Mouse (Mus musculus) ES-E14 (cell line): ENCODE measurements at regions not wholly inside any gene's neighbourhood (a gene's known extent, or its start where the extent isn't known, plus 50 kb on each side); places are given as distances from the start of the nearest gene placed in this dataset.

Source experiments
- DNase-seq: peaks from one replicate; pipeline ENCODE4 v3.0.0-alpha.2; 2013; ENCODE audit warnings: low read depth, low spot score
- H3K27ac ChIP-seq: 2 replicates; pipeline ENCODE4 v1.5.1; 2012; ENCODE audit warnings: low read depth, mild to moderate bottlenecking, low read length, moderate library complexity, mixed read lengths; ENCODE audit not compliant: poor library complexity, insufficient read depth, severe bottlenecking
- H3K36me3 ChIP-seq: 2 replicates; pipeline ENCODE4 v1.6.1; 2012; ENCODE audit warnings: mild to moderate bottlenecking, low read length, moderate library complexity, mixed read lengths; ENCODE audit not compliant: control insufficient read depth, poor library complexity, insufficient read depth, severe bottlenecking
- H3K4me1 ChIP-seq, 2 experiments: fragments of 150-350 bp in 1 of 2; sonication (generic) in 1 of 2; 2 replicates each; pipeline ENCODE4 v1.6.1; 2012; ENCODE audit warnings: low read length in 2 of 2, mild to moderate bottlenecking in 1 of 2, mixed read lengths in 1 of 2; ENCODE audit not compliant: control insufficient read depth in 2 of 2, insufficient read depth in 2 of 2, poor library complexity in 1 of 2
- H3K4me3 ChIP-seq, 2 experiments: fragments of 150-350 bp in 1 of 2; sonication (generic) in 1 of 2; 2 replicates each; pipeline ENCODE4 v1.5.1; 2012; ENCODE audit warnings: low read length in 2 of 2, low read depth in 1 of 2, mild to moderate bottlenecking in 1 of 2, mixed read lengths in 1 of 2; ENCODE audit not compliant: insufficient read depth in 1 of 2, poor library complexity in 1 of 2, severe bottlenecking in 1 of 2
- H3K9ac ChIP-seq: 2 replicates; pipeline ENCODE4 v1.6.1; 2012; ENCODE audit warnings: low read depth, mild to moderate bottlenecking, low read length, mixed read lengths; ENCODE audit not compliant: poor library complexity, insufficient read depth, severe bottlenecking
- H3K9me3 ChIP-seq: fragments of 150-350 bp; sonication (generic); 2 replicates; pipeline ENCODE4 v1.6.1; 2012; ENCODE audit warnings: low read depth, mild to moderate bottlenecking, low read length; ENCODE audit not compliant: control insufficient read depth, insufficient read depth
- CHD2 ChIP-seq: IDR thresholded peaks from 2 replicates; pipeline ENCODE4 v1.6.1; 2014; ENCODE audit warnings: mild to moderate bottlenecking, low read depth, low read length, inconsistent platforms
- HCFC1 ChIP-seq: IDR thresholded peaks from 2 replicates; pipeline ENCODE4 v1.6.1; 2012; ENCODE audit warnings: low read length, inconsistent platforms, borderline replicate concordance; ENCODE audit not compliant: insufficient read depth
- MAFK ChIP-seq: IDR thresholded peaks from 2 replicates; pipeline ENCODE4 v1.6.1; 2014; ENCODE audit warnings: mild to moderate bottlenecking, low read depth, low read length, inconsistent platforms; ENCODE audit not compliant: insufficient read depth
- ZC3H11A ChIP-seq: IDR thresholded peaks from 2 replicates; pipeline ENCODE4 v1.6.1; 2012; ENCODE audit warnings: low read depth, mild to moderate bottlenecking, inconsistent platforms, low read length, borderline replicate concordance
- ZNF384 ChIP-seq: IDR thresholded peaks from 2 replicates; pipeline ENCODE4 v1.6.1; 2012; ENCODE audit warnings: low read depth, low read length, inconsistent platforms
- in situ Hi-C, 2 experiments: fragments of 600-800 bp; cut with MboI; formaldehyde crosslinking; loops; one replicate each; pipeline ENCODE4 v1.15.1; 2025; ENCODE audit warnings: low sequenced_read_pairs in 2 of 2, inconsistent platforms in 1 of 2; ENCODE audit not compliant: unreplicated experiment in 2 of 2

- no peaks in the 10 kb centered on the region for H3K36me3 ChIP-seq
Observed at GRCm38 (mm10) chr10:91376683-91377082, 195.6 kb upstream of the Tmpo start.

DNA sequence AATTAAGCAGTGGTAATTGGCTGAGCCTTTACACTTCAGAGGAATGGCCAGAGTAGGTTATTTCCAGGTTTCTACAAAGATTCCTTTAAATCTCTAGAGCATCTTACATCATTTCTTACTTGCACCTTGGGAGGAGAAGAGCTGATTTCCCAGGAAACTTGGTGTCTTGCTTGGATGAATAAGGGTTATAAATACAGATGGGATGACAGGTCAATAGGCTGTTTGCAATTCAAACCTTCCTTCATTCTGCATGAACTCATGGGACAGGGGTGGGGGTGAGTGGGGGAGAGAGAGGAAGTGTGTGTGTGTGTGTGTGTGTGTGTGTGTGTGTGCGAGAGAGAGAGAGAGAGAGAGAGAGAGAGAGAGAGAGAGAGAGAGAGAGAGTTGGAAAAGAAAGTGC, 186.4 kb upstream of the Tmpo start:
- H3K27ac ChIP-seq, result no peak overlapping the region
- H3K4me3 ChIP-seq, result no peak overlapping the region
- no peaks in the 10 kb centered on the region for H3K9me3 ChIP-seq
- H3K9ac ChIP-seq, result no peak overlapping the region
- in situ Hi-C loops, result no loop called here
- no peak for DNase-seq
- H3K36me3 ChIP-seq, result no peaks in the 10 kb centered on the region
- TF ChIP-seq MAFK, result no peak
- H3K4me1 ChIP-seq, result no peaks in the 10 kb centered on the region

More at GRCm38 (mm10) chr10:91376683-91377082, 195.6 kb upstream of the Tmpo start:
- Histone ChIP-seq H3K27ac (no peak overlapping the region), H3K4me3 (no peak overlapping the region), H3K9me3 (no peaks in the 10 kb centered on the region), H3K9ac (no peak overlapping the region), H3K4me1 (no peaks in the 10 kb centered on the region)
- in situ Hi-C loops, result no loop called here
- TF ChIP-seq CHD2 (no peak), HCFC1 (no peak), ZNF384 (no peak), MAFK (no peak)
- DNase-seq, result no peak

DNA sequence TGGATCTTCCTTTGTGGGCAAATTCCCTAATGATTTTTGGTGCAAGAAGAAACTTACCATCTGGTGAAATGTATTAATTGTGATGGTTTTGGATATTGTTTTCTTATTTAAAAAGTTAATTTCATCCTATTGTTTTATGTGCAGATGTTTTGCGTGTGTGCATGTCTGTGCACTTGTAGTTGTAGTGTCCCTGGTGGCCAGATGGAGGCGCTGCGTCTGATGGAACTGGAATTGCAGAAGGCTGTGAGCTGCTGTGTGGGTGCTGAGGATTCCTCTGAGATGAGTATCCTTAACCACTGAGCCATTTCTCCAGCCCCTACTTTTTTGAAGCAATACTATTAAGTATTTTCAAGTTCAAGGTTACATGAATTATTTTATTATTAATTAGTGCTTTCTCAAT, 181.5 kb upstream of the Tmpo start:
- Histone ChIP-seq H3K36me3 (no peaks in the 10 kb centered on the region), H3K9me3 (no peaks in the 10 kb centered on the region), H3K4me3 (no peak overlapping the region), H3K9ac (no peak overlapping the region), H3K27ac (no peak overlapping the region), H3K4me1 (no peaks in the 10 kb centered on the region)
- no peak for TF ChIP-seq MAFK
- no peak for TF ChIP-seq ZNF384
- TF ChIP-seq HCFC1, result no peak
- TF ChIP-seq CHD2, result no peak
- no peak for TF ChIP-seq ZC3H11A
- in situ Hi-C loops, result no loop called here
- no peak for DNase-seq

DNA sequence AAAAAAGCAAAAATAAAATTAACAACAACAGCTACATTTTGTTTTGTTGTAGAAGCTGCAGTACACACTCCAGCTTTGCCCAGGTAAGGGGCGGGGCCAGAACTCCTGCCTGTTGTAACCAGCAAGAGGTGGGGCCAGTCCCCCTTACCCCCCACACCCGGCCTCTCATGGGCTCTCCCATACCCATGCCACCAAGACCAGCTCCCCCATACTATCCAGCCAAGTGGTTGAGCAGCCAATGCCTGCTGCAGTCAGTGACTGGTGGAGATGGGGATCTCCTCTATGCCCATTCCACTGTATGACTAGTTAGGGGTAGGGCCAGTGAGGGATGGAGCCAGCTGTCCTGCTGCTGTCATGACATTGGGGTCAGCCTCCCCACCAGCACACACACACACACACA, 180.5 kb upstream of the Tmpo start:
- no peak for DNase-seq
- Histone ChIP-seq H3K9ac (no peak overlapping the region), H3K4me3 (no peak overlapping the region), H3K27ac (no peak overlapping the region), H3K36me3 (no peaks in the 10 kb centered on the region), H3K9me3 (no peaks in the 10 kb centered on the region), H3K4me1 (no peaks in the 10 kb centered on the region)
- TF ChIP-seq ZC3H11A, result no peak
- no peak for TF ChIP-seq ZNF384
- no peak for TF ChIP-seq HCFC1
- TF ChIP-seq CHD2, result no peak
- TF ChIP-seq MAFK, result no peak
- in situ Hi-C loops, result no loop called here

DNA sequence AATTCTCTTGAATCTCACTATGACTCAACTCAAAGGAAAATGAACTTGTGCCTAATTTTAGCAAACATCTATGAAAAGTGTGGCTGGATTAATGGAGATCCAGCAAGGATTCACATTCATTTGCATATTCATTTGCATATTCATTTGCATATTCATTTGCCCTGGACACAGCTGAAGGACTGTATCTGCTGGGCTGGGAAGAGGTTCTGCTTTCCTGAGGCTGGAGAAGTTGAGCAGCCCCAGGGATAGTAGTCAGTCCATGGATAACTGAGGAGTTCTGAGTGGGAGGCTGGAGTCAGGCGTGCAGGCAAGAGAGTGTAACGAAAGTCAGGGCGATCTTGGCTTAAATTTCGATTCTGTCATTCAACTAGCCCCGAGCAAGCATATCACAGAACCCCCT, 164.3 kb upstream of the Tmpo start:
- Histone ChIP-seq H3K27ac (no peak overlapping the region), H3K36me3 (no peaks in the 10 kb centered on the region), H3K9me3 (no peaks in the 10 kb centered on the region), H3K4me3 (no peak overlapping the region), H3K4me1 (peaks cover 0 to 2% of the 10 kb centered on the region in 2 experiments; a peak in 1 of 4 replicates), H3K9ac (no peak overlapping the region)
- no peak for DNase-seq
- no peak for TF ChIP-seq ZNF384
- TF ChIP-seq CHD2, result no peak
- no peak for TF ChIP-seq MAFK
- in situ Hi-C loops, result no loop called here
